Mouse (Mus musculus) liver, adult 2 months (tissue): ENCODE results near the gene Pot1a. TPM values are rescaled to one million over a fixed set of nuclear protein-coding genes. Genes with fewer than 3 reads are reported as not detected.

ENCODE experiments used
- DNase-seq: peaks from one replicate; pipeline ENCODE4 v3.0.0-alpha.2; 2011; ENCODE audit warnings: low read depth, low spot score; ENCODE audit errors: extremely low read depth
- H3K27ac ChIP-seq: fragments of 200-500 bp; replicated peaks from 2 replicates; pipeline ENCODE4 v1.5.1; 2012; ENCODE audit warnings: low read depth, mild to moderate bottlenecking, control low read depth, inconsistent platforms, low read length; ENCODE audit not compliant: insufficient read depth
- H3K27me3 ChIP-seq: fragments of 200-500 bp; 2 replicates; pipeline ENCODE4 v1.6.1; 2012; ENCODE audit warnings: mild to moderate bottlenecking, moderate library complexity, low read length, inconsistent platforms; ENCODE audit not compliant: control insufficient read depth, insufficient read depth
- H3K36me3 ChIP-seq: fragments of 200-500 bp; 2 replicates; pipeline ENCODE4 v1.6.1; 2012; ENCODE audit warnings: low read length, inconsistent platforms; ENCODE audit not compliant: control insufficient read depth, insufficient read depth
- H3K4me1 ChIP-seq: fragments of 200-500 bp; 2 replicates; pipeline ENCODE4 v1.6.1; 2011; ENCODE audit warnings: low read length; ENCODE audit not compliant: control insufficient read depth, insufficient read depth
- H3K4me3 ChIP-seq: fragments of 200-500 bp; 2 replicates; pipeline ENCODE4 v1.5.1; 2011; ENCODE audit warnings: low read depth, mild to moderate bottlenecking, control low read depth, low read length, moderate library complexity; ENCODE audit not compliant: insufficient read depth
- H3K79me2 ChIP-seq: fragments of 200-500 bp; 2 replicates; pipeline ENCODE4 v1.6.1; 2012; ENCODE audit warnings: inconsistent platforms, mild to moderate bottlenecking, low read length, moderate library complexity; ENCODE audit not compliant: control insufficient read depth, insufficient read depth
- H3K9ac ChIP-seq: fragments of 200-500 bp; 2 replicates; pipeline ENCODE4 v1.6.1; 2012; ENCODE audit warnings: low read depth, mild to moderate bottlenecking, control low read depth, inconsistent platforms, low read length
- CTCF ChIP-seq: fragments of 200-500 bp; IDR thresholded peaks from 2 replicates; pipeline ENCODE4 v1.5.1; 2011; ENCODE audit warnings: low read depth, low read length, control low read depth
- POLR2A ChIP-seq: fragments of 200-500 bp; IDR thresholded peaks from 2 replicates; pipeline ENCODE4 v1.6.1; 2011; ENCODE audit warnings: low read length, control low read depth; ENCODE audit not compliant: insufficient read depth; ENCODE audit errors: extremely low read depth
- WGBS: fragments of 180-500 bp; shearing (Covaris S2); methylation state at CpG from one replicate; pipeline ENCODE4 v1.1.7; 2018; 5-methylcytosine and 5-hydroxymethylcytosine counted together
- polyA plus RNA-seq: library from polyadenylated mRNA; depleted of rRNA; stranded (reverse); fragments of >200 nt; gene quantifications from 2 replicates; pipeline ENCODE4 v1.2.3, GENCODE M21; 2012
- total RNA-seq: library from RNA; depleted of rRNA; stranded (reverse); fragments of >200 nt; gene quantifications from 2 replicates; pipeline ENCODE4 v1.2.3, GENCODE M21; 2014

Gene Pot1a
- total and polyA plus RNA-seq, 2 experiments: 1.2 to 9.4 TPM

GRCm38 (mm10) chr6:25767552-25767951 is 41.5 kb downstream of the Pot1a start:
- H3K36me3 ChIP-seq: peaks cover 26% of the 10 kb centered on the region
- no peaks in the 10 kb centered on the region for H3K4me1 ChIP-seq
- no peak for DNase-seq
- H3K79me2 ChIP-seq: no peaks in the 10 kb centered on the region
- no peak overlapping the region for H3K9ac ChIP-seq
- no peak overlapping the region for H3K4me3 ChIP-seq
- TF ChIP-seq POLR2A: no peak
- TF ChIP-seq CTCF: no peak
- 91% methylated on average over 8 of the region's 8 CpGs for WGBS
- no peaks in the 10 kb centered on the region for H3K27me3 ChIP-seq
- no peak overlapping the region for H3K27ac ChIP-seq

GRCm38 (mm10) chr6:25767073-25767472 is 42.0 kb downstream of the Pot1a start:
- Histone ChIP-seq H3K27me3 (no peaks in the 10 kb centered on the region), H3K9ac (no peak overlapping the region), H3K79me2 (no peaks in the 10 kb centered on the region), H3K4me3 (no peak overlapping the region), H3K4me1 (no peaks in the 10 kb centered on the region), H3K27ac (no peak overlapping the region), H3K36me3 (peaks cover 27% of the 10 kb centered on the region)
- TF ChIP-seq POLR2A (no peak), CTCF (no peak)
- peak; percentile 1 for DNase-seq
- WGBS: 81% methylated on average over 7 of the region's 7 CpGs

- H3K4me1 ChIP-seq: no peaks in the 10 kb centered on the region
- no peak for TF ChIP-seq POLR2A
- no peak for TF ChIP-seq CTCF
- H3K9ac ChIP-seq: no peak overlapping the region
- H3K36me3 ChIP-seq: peaks cover 30% of the 10 kb centered on the region
- no peak overlapping the region for H3K27ac ChIP-seq
- no peaks in the 10 kb centered on the region for H3K27me3 ChIP-seq
- H3K4me3 ChIP-seq: no peak overlapping the region
- H3K79me2 ChIP-seq: no peaks in the 10 kb centered on the region
- no peak for DNase-seq
- WGBS: 90% methylated on average over 10 of the region's 10 CpGs
Observed at GRCm38 (mm10) chr6:25766283-25766682, 42.8 kb downstream of the Pot1a start.

GRCm38 (mm10) chr6:25752651-25753050 is 56.4 kb downstream of the Pot1a start:
- no peaks in the 10 kb centered on the region for H3K4me1 ChIP-seq
- H3K4me3 ChIP-seq: no peak overlapping the region
- TF ChIP-seq CTCF (no peak), POLR2A (no peak)
- WGBS: 92% methylated on average over 1 of the region's 1 CpGs
- no peaks in the 10 kb centered on the region for H3K27me3 ChIP-seq
- DNase-seq: no peak
- H3K27ac ChIP-seq: no peak overlapping the region
- H3K79me2 ChIP-seq: no peaks in the 10 kb centered on the region
- no peak overlapping the region for H3K9ac ChIP-seq
- peaks cover 20% of the 10 kb centered on the region for H3K36me3 ChIP-seq

- Histone ChIP-seq H3K4me1 (no peaks in the 10 kb centered on the region), H3K27me3 (no peaks in the 10 kb centered on the region), H3K79me2 (no peaks in the 10 kb centered on the region), H3K4me3 (no peak overlapping the region), H3K27ac (no peak overlapping the region), H3K36me3 (no peaks in the 10 kb centered on the region), H3K9ac (no peak overlapping the region)
- TF ChIP-seq POLR2A (no peak), CTCF (no peak)
- no peak for DNase-seq
Observed at GRCm38 (mm10) chr6:25736533-25736932, 72.5 kb downstream of the Pot1a start.

GRCm38 (mm10) chr6:25726560-25726959 is 82.5 kb downstream of the Pot1a start:
- TF ChIP-seq CTCF (no peak), POLR2A (no peak)
- 67% methylated on average over 1 of the region's 1 CpGs for WGBS
- DNase-seq: no peak

More at GRCm38 (mm10) chr6:25726560-25726959, 82.5 kb downstream of the Pot1a start:
- Histone ChIP-seq H3K27me3 (no peaks in the 10 kb centered on the region), H3K4me3 (no peak overlapping the region), H3K27ac (no peak overlapping the region), H3K79me2 (no peaks in the 10 kb centered on the region), H3K36me3 (no peaks in the 10 kb centered on the region), H3K9ac (no peak overlapping the region), H3K4me1 (no peaks in the 10 kb centered on the region)
